Mouse (Mus musculus): Measurements from ENCODE around the gene Fgf11.

The Fgf11 gene

DNA sequence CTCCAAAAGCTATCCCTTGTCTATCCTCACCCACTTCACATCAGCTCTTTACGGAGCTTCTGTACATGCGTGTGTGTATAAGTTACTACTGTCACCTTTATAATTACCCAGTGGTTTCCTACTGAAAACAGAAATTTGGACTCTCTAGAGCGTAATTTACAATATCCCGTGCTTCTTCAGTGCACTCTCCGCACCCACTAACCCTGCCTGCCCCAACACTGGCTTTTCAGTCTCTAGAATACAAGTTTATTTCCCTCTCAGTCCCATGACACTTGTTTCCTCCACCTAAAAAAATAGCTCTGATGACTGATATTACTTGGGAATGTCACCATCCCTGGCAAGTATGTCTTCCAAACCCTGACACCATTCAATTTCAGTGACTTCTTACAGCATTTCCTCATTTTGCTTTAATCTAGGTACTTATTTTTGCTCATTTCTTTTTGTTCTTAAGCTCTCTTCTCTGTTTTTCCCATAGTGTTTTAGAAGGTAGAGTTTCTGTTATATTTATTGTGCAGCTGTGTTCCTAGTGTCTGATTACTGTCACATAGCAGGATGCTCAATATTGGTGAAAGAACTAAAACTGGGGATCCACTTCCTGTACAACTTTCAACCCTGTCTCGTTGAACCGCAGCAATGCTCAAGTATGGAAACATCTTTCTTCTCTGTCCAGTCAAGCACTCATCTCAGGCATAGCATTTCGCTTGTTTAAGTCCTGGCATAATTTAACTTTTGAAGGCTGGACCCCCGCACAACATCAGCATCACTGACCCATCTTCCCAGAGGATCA, 44.2 kb downstream of the Fgf11 start:
- no peak for DNase-seq (ENCODE audit: low spot score)

DNA sequence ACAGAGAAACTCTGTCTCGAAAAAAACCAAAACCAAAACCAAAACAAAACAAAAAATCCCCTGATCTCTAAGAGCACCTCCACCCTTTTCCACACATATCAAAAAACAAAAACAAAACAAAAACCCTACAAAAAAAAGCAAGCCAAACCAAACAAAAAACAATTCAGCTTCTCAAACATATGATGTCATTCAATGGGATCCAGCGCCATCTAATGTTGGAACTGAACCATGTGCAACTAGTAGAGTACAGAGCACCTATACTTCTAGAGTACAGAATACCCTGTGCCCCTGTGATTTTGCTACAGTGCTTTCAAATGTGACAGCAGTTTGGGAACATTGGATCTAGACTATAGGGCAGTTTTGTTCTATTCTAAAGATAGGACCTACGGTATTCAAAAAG, 47.0 kb downstream of the Fgf11 start:
- no peak for DNase-seq (ENCODE audit: low spot score)

DNA sequence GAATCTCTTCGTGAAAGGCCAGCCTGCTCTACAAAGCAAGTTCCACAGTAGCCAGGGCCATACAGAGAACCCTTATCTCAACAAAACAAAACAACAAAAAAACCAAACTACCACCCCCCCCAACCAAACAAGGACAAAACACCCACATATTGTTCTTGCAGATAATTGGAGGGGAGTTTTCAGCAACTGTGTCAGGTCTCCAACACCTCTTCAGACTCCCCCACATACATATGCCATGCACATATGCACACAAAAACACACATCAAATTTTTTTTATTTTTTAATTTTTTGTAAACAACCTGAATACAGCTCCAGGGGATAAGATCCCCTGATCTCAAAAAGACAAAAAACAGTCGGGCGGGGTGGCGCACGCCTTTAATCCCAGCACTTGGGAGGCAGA, 47.4 kb downstream of the Fgf11 start:
- DNase-seq (ENCODE audit: low spot score), result no peak

DNA sequence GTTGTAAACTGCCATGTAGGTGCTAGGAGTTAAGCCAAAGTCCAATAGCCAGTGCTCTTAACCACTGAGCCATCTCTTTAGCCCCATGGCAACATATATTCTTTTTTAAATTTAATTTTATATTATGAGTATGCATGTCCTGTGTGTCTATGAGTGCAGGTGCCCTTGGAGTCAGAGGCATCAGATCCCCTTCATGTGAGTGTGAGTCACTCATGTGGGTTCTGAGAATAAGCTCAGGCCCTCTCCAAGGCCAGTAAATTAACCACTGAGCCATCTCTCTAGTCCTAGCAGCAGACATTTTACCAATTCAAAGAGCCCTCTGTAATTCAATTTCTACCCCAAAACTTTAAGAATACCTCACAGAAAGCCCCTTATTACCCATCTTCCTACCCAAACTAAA, 49.0 kb downstream of the Fgf11 start:
- no peak for DNase-seq (ENCODE audit: low spot score)

DNA sequence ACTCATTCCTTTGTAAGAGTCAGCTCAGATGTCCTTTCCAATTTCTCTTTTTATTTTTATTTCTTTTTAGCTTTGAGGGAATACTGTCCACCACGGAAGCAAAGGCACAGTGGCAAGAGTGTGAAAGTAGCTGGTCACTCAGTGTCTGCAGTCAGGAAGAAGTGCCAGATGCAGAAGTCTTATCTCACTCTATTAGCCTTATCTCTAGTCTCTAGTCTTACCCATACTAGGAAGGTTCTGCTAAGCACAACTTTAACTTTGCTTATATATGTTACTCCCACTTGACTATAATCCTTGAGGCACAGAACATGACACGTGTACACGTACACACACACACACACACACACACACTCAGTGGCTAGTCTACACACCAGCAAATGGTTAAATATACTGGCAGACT, 50.0 kb downstream of the Fgf11 start:
- DNase-seq (ENCODE audit: low spot score), result no peak
